Mouse (Mus musculus): Measurements from ENCODE around the gene Stox2. TPM values are rescaled to one million over a fixed set of nuclear protein-coding genes. Genes with fewer than 3 reads are reported as not detected.

Stox2 gene
- polyA plus RNA-seq, 1 experiment, result 1.4 TPM

DNA sequence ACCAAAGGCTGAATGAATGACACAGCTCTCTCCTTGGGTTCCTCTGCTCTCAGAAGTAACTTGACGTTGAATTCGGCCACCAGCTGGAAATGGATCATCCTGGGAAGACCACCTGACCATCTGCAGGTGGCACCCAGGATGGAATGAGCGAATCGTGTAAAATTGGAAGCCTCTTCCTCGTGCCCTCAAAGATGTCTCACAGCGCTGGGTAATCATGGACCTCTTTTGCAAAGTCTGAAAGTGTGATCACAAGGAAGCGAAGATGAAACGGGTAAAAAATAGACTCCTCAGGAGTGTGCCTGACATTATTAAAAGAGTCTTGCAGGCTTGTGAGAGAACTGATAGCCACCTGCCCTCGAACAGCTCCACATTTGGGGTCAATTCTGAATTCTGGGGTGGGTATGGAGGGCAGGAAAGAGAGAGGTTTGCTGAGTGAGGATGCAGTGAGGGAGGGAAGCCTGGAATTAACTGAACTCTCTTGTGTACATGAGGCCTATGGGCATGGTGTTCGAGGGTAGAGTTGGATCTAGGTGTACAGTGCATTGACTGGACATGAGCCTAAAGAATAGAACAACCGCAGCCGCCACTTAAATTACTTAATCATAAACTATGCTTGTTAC, 160.0 kb downstream of the Stox2 start:
- Histone ChIP-seq H3K27me3 (ENCODE audit: control insufficient read depth, insufficient read depth, low read length) (peaks cover 19% of the 10 kb centered on the region), H3K27ac (ENCODE audit: insufficient read depth, low read depth, low read length) (no peak overlapping the region), H3K36me3 (ENCODE audit: control insufficient read depth, insufficient read depth, low read length) (no peaks in the 10 kb centered on the region), H3K4me3 (ENCODE audit: low read depth, low read length) (no peak overlapping the region), H3K4me1 (ENCODE audit: control insufficient read depth, insufficient read depth, insufficient read length, low read length) (0 out of 2 replicates have a peak, but pooled peaks cover 2% of the 10 kb centered on the region)
- TF ChIP-seq POLR2A (IDR thresholded peaks at IDR 0.05; ENCODE audit: low read depth, low read length), result no peak
- TF ChIP-seq CTCF (IDR thresholded peaks at IDR 0.05; ENCODE audit: extremely low read depth, insufficient read length, insufficient replicate concordance, low read depth, low read length), result no peak
- WGBS, result 82% methylated on average over 12 of the region's 12 CpGs

DNA sequence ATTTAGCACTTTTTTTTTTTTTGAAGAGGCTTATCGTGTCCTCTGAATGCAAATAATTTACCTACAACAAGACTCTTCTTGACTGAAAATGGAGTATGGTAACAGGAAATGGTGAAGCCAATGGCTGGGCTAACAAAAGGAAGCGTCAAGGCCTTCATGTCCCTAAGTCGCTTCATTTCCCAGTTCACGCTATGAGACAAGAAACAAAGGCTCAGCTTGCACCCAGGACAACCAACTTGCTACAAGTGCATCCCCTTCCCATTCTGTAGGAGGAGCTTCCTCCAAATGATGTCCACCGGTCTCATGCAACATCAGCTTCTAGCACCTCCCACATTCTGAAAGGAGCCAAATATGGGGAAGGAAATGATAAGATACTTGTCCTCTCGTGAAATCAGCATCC, 160.7 kb downstream of the Stox2 start:
- Histone ChIP-seq H3K4me3 (ENCODE audit: low read depth, low read length) (no peak overlapping the region), H3K27ac (ENCODE audit: insufficient read depth, low read depth, low read length) (no peak overlapping the region), H3K27me3 (ENCODE audit: control insufficient read depth, insufficient read depth, low read length) (peaks cover 19% of the 10 kb centered on the region), H3K4me1 (ENCODE audit: control insufficient read depth, insufficient read depth, insufficient read length, low read length) (0 out of 2 replicates have a peak, but pooled peaks cover 2% of the 10 kb centered on the region), H3K36me3 (ENCODE audit: control insufficient read depth, insufficient read depth, low read length) (no peaks in the 10 kb centered on the region)
- TF ChIP-seq POLR2A (IDR thresholded peaks at IDR 0.05; ENCODE audit: low read depth, low read length), result no peak
- TF ChIP-seq CTCF (IDR thresholded peaks at IDR 0.05; ENCODE audit: extremely low read depth, insufficient read length, insufficient replicate concordance, low read depth, low read length), result no peak
- 85% methylated on average over 6 of the region's 6 CpGs for WGBS

DNA sequence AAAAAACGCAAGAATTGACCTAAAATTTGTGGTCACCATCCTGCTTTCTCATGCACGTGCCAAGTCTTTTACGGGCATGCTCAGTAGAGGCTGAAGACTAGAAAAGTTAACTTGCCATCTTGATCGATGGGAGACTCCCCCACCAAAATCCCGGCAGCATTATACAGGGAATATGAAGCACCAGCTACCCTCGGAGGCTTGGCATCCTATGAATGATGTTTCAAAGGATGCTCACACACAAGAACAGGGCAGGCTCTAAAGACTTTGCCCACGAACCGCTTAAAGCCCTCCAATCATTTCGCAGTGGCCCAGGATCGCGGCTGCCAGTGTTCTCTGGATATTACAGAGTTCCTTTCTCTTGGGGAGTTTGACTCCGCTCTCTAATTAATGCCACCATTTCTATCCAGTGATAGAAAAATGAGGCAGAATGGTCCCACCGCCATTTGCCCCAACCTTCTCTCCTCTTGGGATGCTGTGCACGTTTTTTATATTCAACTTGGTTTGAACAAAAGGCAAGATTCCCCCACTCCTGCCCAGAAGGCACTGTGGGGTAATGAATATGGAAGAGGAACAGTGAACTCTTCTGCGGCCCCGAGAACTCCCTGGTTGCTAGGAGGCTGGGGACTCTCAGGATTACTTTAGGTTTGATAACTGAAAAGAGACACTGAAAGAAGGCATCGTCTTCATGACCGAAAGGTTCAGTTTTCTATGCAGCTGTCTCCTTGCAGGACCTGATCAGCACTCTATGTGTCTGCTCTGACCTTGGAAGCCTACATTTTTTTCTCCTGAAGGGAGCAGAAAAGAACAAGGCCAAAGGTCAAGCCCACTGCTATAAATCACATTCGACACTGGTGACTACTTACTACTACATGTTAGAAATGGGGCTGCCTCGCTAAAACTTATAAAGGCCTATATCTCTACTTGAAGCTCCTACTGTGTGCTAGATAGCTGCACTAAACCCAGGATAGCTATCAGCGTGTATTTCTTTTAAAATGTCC, 161.5 kb downstream of the Stox2 start:
- 0 out of 2 replicates have a peak, but pooled peaks cover 2% of the 10 kb centered on the region for H3K4me1 ChIP-seq (ENCODE audit: control insufficient read depth, insufficient read depth, insufficient read length, low read length)
- H3K36me3 ChIP-seq (ENCODE audit: control insufficient read depth, insufficient read depth, low read length), result no peaks in the 10 kb centered on the region
- H3K4me3 ChIP-seq (ENCODE audit: low read depth, low read length), result no peak overlapping the region
- no peak for TF ChIP-seq POLR2A (IDR thresholded peaks at IDR 0.05; ENCODE audit: low read depth, low read length)
- TF ChIP-seq CTCF (IDR thresholded peaks at IDR 0.05; ENCODE audit: extremely low read depth, insufficient read length, insufficient replicate concordance, low read depth, low read length), result no peak
- H3K27me3 ChIP-seq (ENCODE audit: control insufficient read depth, insufficient read depth, low read length), result peaks cover 19% of the 10 kb centered on the region
- H3K27ac ChIP-seq (ENCODE audit: insufficient read depth, low read depth, low read length), result no peak overlapping the region
- WGBS, result 85% methylated on average over 21 of the region's 21 CpGs

DNA sequence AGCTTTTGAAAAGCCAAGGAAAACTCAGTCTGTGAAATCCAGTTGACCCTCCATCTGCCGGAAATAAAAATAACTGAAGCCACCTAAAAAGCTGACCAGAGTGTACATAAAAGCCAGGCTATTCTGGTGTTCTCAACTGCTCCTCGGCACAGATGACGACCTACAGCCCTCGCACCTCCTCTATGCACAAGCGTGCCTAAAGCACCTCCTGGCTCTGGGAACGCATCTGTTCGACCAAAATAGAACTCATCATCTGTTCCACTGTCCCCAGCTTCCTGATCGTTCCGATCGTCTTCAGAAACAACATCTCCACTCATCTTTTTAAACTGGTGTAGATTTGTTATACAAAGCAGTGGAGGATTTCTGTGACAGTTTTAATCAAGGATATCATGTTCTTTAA, 166.3 kb downstream of the Stox2 start:
- no peaks in the 10 kb centered on the region for H3K36me3 ChIP-seq (ENCODE audit: control insufficient read depth, insufficient read depth, low read length)
- no peaks in the 10 kb centered on the region for H3K4me1 ChIP-seq (ENCODE audit: control insufficient read depth, insufficient read depth, insufficient read length, low read length)
- H3K4me3 ChIP-seq (ENCODE audit: low read depth, low read length), result no peak overlapping the region
- WGBS, result 82% methylated on average over 10 of the region's 10 CpGs
- H3K27ac ChIP-seq (ENCODE audit: insufficient read depth, low read depth, low read length), result no peak overlapping the region
- H3K27me3 ChIP-seq (ENCODE audit: control insufficient read depth, insufficient read depth, low read length), result no peaks in the 10 kb centered on the region
- no peak for TF ChIP-seq POLR2A (IDR thresholded peaks at IDR 0.05; ENCODE audit: low read depth, low read length)
- TF ChIP-seq CTCF (IDR thresholded peaks at IDR 0.05; ENCODE audit: extremely low read depth, insufficient read length, insufficient replicate concordance, low read depth, low read length), result no peak

GRCm38 (mm10) chr8:47278211-47278610, 168.0 kb downstream of the Stox2 start:
- Histone ChIP-seq H3K27me3 (ENCODE audit: control insufficient read depth, insufficient read depth, low read length) (no peaks in the 10 kb centered on the region), H3K4me3 (ENCODE audit: low read depth, low read length) (no peak overlapping the region), H3K27ac (ENCODE audit: insufficient read depth, low read depth, low read length) (no peak overlapping the region), H3K4me1 (ENCODE audit: control insufficient read depth, insufficient read depth, insufficient read length, low read length) (no peaks in the 10 kb centered on the region), H3K36me3 (ENCODE audit: control insufficient read depth, insufficient read depth, low read length) (no peaks in the 10 kb centered on the region)
- WGBS, result 72% methylated on average over 3 of the region's 3 CpGs
- TF ChIP-seq CTCF (IDR thresholded peaks at IDR 0.05; ENCODE audit: extremely low read depth, insufficient read length, insufficient replicate concordance, low read depth, low read length) (no peak), POLR2A (IDR thresholded peaks at IDR 0.05; ENCODE audit: low read depth, low read length) (no peak)

GRCm38 (mm10) chr8:47268931-47269330, 177.2 kb downstream of the Stox2 start:
- H3K4me1 ChIP-seq (ENCODE audit: control insufficient read depth, insufficient read depth, insufficient read length, low read length), result peaks cover 3% of the 10 kb centered on the region; the same call in 1 of the 2 replicates
- TF ChIP-seq POLR2A (IDR thresholded peaks at IDR 0.05; ENCODE audit: low read depth, low read length) (no peak), CTCF (IDR thresholded peaks at IDR 0.05; ENCODE audit: extremely low read depth, insufficient read length, insufficient replicate concordance, low read depth, low read length) (no peak)
- no peaks in the 10 kb centered on the region for H3K27me3 ChIP-seq (ENCODE audit: control insufficient read depth, insufficient read depth, low read length)
- H3K36me3 ChIP-seq (ENCODE audit: control insufficient read depth, insufficient read depth, low read length), result no peaks in the 10 kb centered on the region
- peak overlapping the region; percentile 70 for H3K27ac ChIP-seq (ENCODE audit: insufficient read depth, low read depth, low read length)
- 68% methylated on average over 6 of the region's 6 CpGs for WGBS
- H3K4me3 ChIP-seq (ENCODE audit: low read depth, low read length), result no peak overlapping the region

Data from small intestine, adult 2 months (tissue).